Mouse (Mus musculus) C2C12 (cell line): ENCODE measurements around the gene Urb1. TPM values are rescaled to one million over a fixed set of nuclear protein-coding genes. Genes with fewer than 3 reads are reported as not detected.
A peak's percentile ranks its signal among the peaks of the same experiment; 100 is the strongest.

Source experiments
- H3K27me3 ChIP-seq: one replicate; pipeline ENCODE4 v1.6.1; 2011; ENCODE audit not compliant: control insufficient read depth, insufficient read depth, insufficient read length
- H3K36me3 ChIP-seq: one replicate; pipeline ENCODE4 v1.6.1; 2011; ENCODE audit not compliant: control insufficient read depth, insufficient read depth
- H3K4me3 ChIP-seq: one replicate; pipeline ENCODE4 v1.5.1; 2011; ENCODE audit warnings: mild to moderate bottlenecking, control low read depth; ENCODE audit not compliant: poor library complexity, insufficient read depth, severe bottlenecking
- H3K79me2 ChIP-seq: one replicate; pipeline ENCODE4 v1.6.1; 2011; ENCODE audit not compliant: control insufficient read depth, insufficient read depth
- H3K79me3 ChIP-seq: one replicate; pipeline ENCODE4 v1.6.1; 2011; ENCODE audit warnings: low read depth, control low read depth
- H3ac ChIP-seq: one replicate; pipeline ENCODE3; 2011; ENCODE audit warnings: low read depth; ENCODE audit not compliant: control insufficient read depth, insufficient read length
- CEBPB ChIP-seq: IDR thresholded peaks from one replicate; pipeline ENCODE4 v1.6.1; 2011; ENCODE audit warnings: low read depth, mild to moderate bottlenecking, control low read depth, moderate library complexity
- CTCF ChIP-seq: IDR thresholded peaks from one replicate; pipeline ENCODE4 v1.5.1; 2011; ENCODE audit not compliant: control insufficient read depth, insufficient read depth, insufficient read length
- FOSL1 ChIP-seq: IDR thresholded peaks from one replicate; pipeline ENCODE4 v1.8.0; 2011; ENCODE audit warnings: mild to moderate bottlenecking, low read length; ENCODE audit not compliant: poor library complexity, insufficient read depth, severe bottlenecking
- MAX ChIP-seq: IDR thresholded peaks from one replicate; pipeline ENCODE4 v1.6.1; 2011; ENCODE audit warnings: mild to moderate bottlenecking, control low read depth
- MYOD1 ChIP-seq: IDR thresholded peaks from one replicate; pipeline ENCODE4 v1.6.1; 2011; ENCODE audit warnings: low read depth; ENCODE audit not compliant: control insufficient read depth, insufficient read length
- MYOG ChIP-seq: IDR thresholded peaks from one replicate; pipeline ENCODE4 v1.6.1; 2011; ENCODE audit not compliant: control insufficient read depth, insufficient read length; ENCODE audit errors: extremely low read depth
- USF1 ChIP-seq: IDR thresholded peaks from one replicate; pipeline ENCODE4 v1.6.1; 2011; ENCODE audit warnings: low read depth, mild to moderate bottlenecking, control low read depth, moderate library complexity
- long read RNA-seq, 2 experiments: library from polyadenylated mRNA; unstranded; transcript quantifications; one replicate each; pipeline ENCODE4 v2.0.0; 2019 to 2020
- polyA plus RNA-seq: library from polyadenylated mRNA; unstranded; fragments of >200 nt; fragmentation: generic; extraction: Trizol; gene quantifications from one replicate; pipeline ENCODE4 v1.2.1, GENCODE M21; 2012; ENCODE audit warnings: missing spikeins

The Urb1 gene
- 7.5 TPM for polyA plus RNA-seq
- long read RNA-seq, experiment 1 = 0 reads
- long read RNA-seq, experiment 2, full-length matches to known transcripts = 10 of 20 reads
- long read RNA-seq, experiment 2, partial matches to known transcripts = 7 of 20 reads
- long read RNA-seq, experiment 2, other reads (novel, unspliced or antisense) = 3 of 20 reads

- Histone ChIP-seq H3K4me3 (peak within 1 kb of the TSS; percentile 91), H3ac (peak within 1 kb of the TSS; percentile 92), H3K79me3 (peaks cover 26% of the 10 kb centered on the region), H3K79me2 (peaks cover 39% of the 10 kb centered on the region), H3K27me3 (no peaks in the 10 kb centered on the region), H3K36me3 (peaks cover 11% of the 10 kb centered on the region)
- TF ChIP-seq MAX = peak; percentile 7
- peak; percentile 25 for TF ChIP-seq USF1
- TF ChIP-seq FOSL1 = no peak
- no peak for TF ChIP-seq MYOD1
- TF ChIP-seq CEBPB = no peak
Measured at GRCm38 (mm10) chr16:90809975-90810715, at the start of gene Urb1. Gene Urb1, minus strand, starts transcription at chr16:90810413.

GRCm38 (mm10) chr16:90858206-90858605 is 48.0 kb upstream of the Urb1 start:
- Histone ChIP-seq H3K4me3 (no peak overlapping the region), H3K79me2 (peaks cover 28% of the 10 kb centered on the region), H3ac (no peak overlapping the region), H3K36me3 (no peaks in the 10 kb centered on the region), H3K27me3 (no peaks in the 10 kb centered on the region), H3K79me3 (peaks cover 1% of the 10 kb centered on the region)
- TF ChIP-seq FOSL1 (no peak), MYOD1 (no peak), MAX (no peak), MYOG (no peak), CEBPB (no peak), CTCF (no peak), USF1 (no peak)

- Histone ChIP-seq H3K27me3 (no peaks in the 10 kb centered on the region), H3K79me3 (peaks cover 1% of the 10 kb centered on the region), H3ac (no peak overlapping the region), H3K36me3 (no peaks in the 10 kb centered on the region), H3K79me2 (peaks cover 29% of the 10 kb centered on the region), H3K4me3 (no peak overlapping the region)
- no peak for TF ChIP-seq MYOG
- no peak for TF ChIP-seq USF1
- no peak for TF ChIP-seq FOSL1
- TF ChIP-seq MAX = no peak
- peak; percentile 94 for TF ChIP-seq CEBPB
- no peak for TF ChIP-seq CTCF
- no peak for TF ChIP-seq MYOD1
Measured at GRCm38 (mm10) chr16:90856552-90857200, 46.5 kb upstream of the Urb1 start.

- Histone ChIP-seq H3K27me3 (no peaks in the 10 kb centered on the region), H3K36me3 (peaks cover 4% of the 10 kb centered on the region), H3ac (no peak overlapping the region), H3K4me3 (no peak overlapping the region), H3K79me3 (peaks cover 8% of the 10 kb centered on the region), H3K79me2 (peaks cover 48% of the 10 kb centered on the region)
- TF ChIP-seq MAX (no peak), FOSL1 (no peak), USF1 (no peak), CTCF (no peak), MYOG (no peak), MYOD1 (no peak), CEBPB (no peak)
Measured at GRCm38 (mm10) chr16:90851621-90852334, 41.6 kb upstream of the Urb1 start.

- Histone ChIP-seq H3K79me3 (peaks cover 14% of the 10 kb centered on the region), H3K36me3 (peaks cover 8% of the 10 kb centered on the region), H3K79me2 (peaks cover 52% of the 10 kb centered on the region), H3ac (no peak overlapping the region), H3K27me3 (no peaks in the 10 kb centered on the region), H3K4me3 (no peak overlapping the region)
- no peak for TF ChIP-seq CTCF
- TF ChIP-seq FOSL1 = no peak
- no peak for TF ChIP-seq MYOD1
- no peak for TF ChIP-seq MYOG
- TF ChIP-seq MAX = no peak
- TF ChIP-seq CEBPB = no peak
- no peak for TF ChIP-seq USF1
Measured at GRCm38 (mm10) chr16:90850881-90851280, 40.7 kb upstream of the Urb1 start.
